Mouse (Mus musculus) left cerebral cortex, adult 6 months (tissue): Measurements from ENCODE around the gene Coq7. TPM values are rescaled to one million over a fixed set of nuclear protein-coding genes. Genes with fewer than 3 reads are reported as not detected.

Source experiments
- long read RNA-seq, 2 experiments: library from polyadenylated mRNA; unstranded; transcript quantifications; one replicate each; pipeline ENCODE4 v2.0.0; 2019 to 2020
- polyA plus RNA-seq: library from polyadenylated mRNA; unstranded; fragments of <200 nt; fragmentation: Nextera tagmentation; gene quantifications from 2 replicates; pipeline ENCODE4 v1.2.3, GENCODE M21; 2021

Gene Coq7
- polyA plus RNA-seq, result 97.0 and 123 TPM in 2 replicates
- long read RNA-seq, experiment 1, transcript Coq7-201 (6 exons, 914 nt), result major isoform, 22 of 25 reads
- long read RNA-seq, experiment 1, partial matches to known transcripts, result 1 of 25 reads
- long read RNA-seq, experiment 1, other reads (novel, unspliced or antisense), result 2 of 25 reads
- long read RNA-seq, experiment 2, transcript Coq7-201 (6 exons, 914 nt), result major isoform, 90 of 100 reads
- long read RNA-seq, experiment 2, partial matches to known transcripts, result 7 of 100 reads
- long read RNA-seq, experiment 2, other reads (novel, unspliced or antisense), result 3 of 100 reads

GRCm38 (mm10) chr7:118533178-118533578 lies at the start of gene Coq7:
Gene Coq7 (minus strand): TSS chr7:118533356.

GRCm38 (mm10) chr7:118491431-118492147 lies 41.6 kb downstream of the Coq7 start, which contains the start of gene Itpripl2:
Gene Itpripl2 (minus strand): TSS chr7:118491975.

Other genes starting within 250 kb of the Coq7 start
- gene Syt17, start 85.1 kb downstream of the Coq7 start, polyA plus RNA-seq, result 30.6 and 34.6 TPM in 2 replicates
- 0.29 and 0.49 TPM in 2 replicates for gene Itpripl2, start 41.4 kb downstream of the Coq7 start, polyA plus RNA-seq
- 3.1 and 4.0 TPM in 2 replicates for gene Tmc7, start 51.4 kb upstream of the Coq7 start, polyA plus RNA-seq
- gene Tmc5, start 63.9 kb upstream of the Coq7 start, polyA plus RNA-seq, result 0.04 TPM in 1 of 2 replicates, not detected in the other
- gene Gde1, start 172.4 kb upstream of the Coq7 start, polyA plus RNA-seq, result 390 and 462 TPM in 2 replicates
- 15.0 and 20.3 TPM in 2 replicates for gene Ccp110, start 179.2 kb upstream of the Coq7 start, polyA plus RNA-seq
- 31.6 and 37.4 TPM in 2 replicates for gene Vps35l, start 206.9 kb upstream of the Coq7 start, polyA plus RNA-seq